Mouse (Mus musculus): ENCODE measurements around the gene Isg15. TPM values are rescaled to one million over a fixed set of nuclear protein-coding genes. Genes with fewer than 3 reads are reported as not detected.

Gene Isg15
- total RNA-seq (2021), result under 1 TPM in 1 of 2 experiments, not detected in 1; 0.74 TPM
- long read RNA-seq, result 0 reads

GRCm38 (mm10) chr4:156200623-156201475, at the start of gene Isg15:
Gene Isg15 (minus strand): TSS chr4:156200818.
- DNase-seq (ENCODE audit: low spot score in 2 of 2), result no peak

- no peak for DNase-seq (ENCODE audit: low spot score in 2 of 2)
Measured at GRCm38 (mm10) chr4:156249567-156249966, 48.9 kb upstream of the Isg15 start.

GRCm38 (mm10) chr4:156236651-156237447, 36.2 kb upstream of the Isg15 start:
- no peak for DNase-seq (ENCODE audit: low spot score in 2 of 2)

GRCm38 (mm10) chr4:156235808-156236533, 35.4 kb upstream of the Isg15 start, which contains the start of gene Noc2l:
Gene Noc2l (plus strand): TSS chr4:156236010.
- DNase-seq (ENCODE audit: low spot score in 2 of 2), result peak; percentile 88 to 91

GRCm38 (mm10) chr4:156235360-156235770, 34.7 kb upstream of the Isg15 start:
- no peak for DNase-seq (ENCODE audit: low spot score in 2 of 2)

- DNase-seq (ENCODE audit: low spot score in 2 of 2), result peak; percentile 62 to 71
Measured at GRCm38 (mm10) chr4:156234701-156235213, 34.1 kb upstream of the Isg15 start, which contains the start of gene Plekhn1. Gene Plekhn1 (minus strand): TSS chr4:156234857.

GRCm38 (mm10) chr4:156234021-156234501, 33.4 kb upstream of the Isg15 start:
- no peak for DNase-seq (ENCODE audit: low spot score in 2 of 2)

GRCm38 (mm10) chr4:156228393-156229024, 27.9 kb upstream of the Isg15 start:
- no peak for DNase-seq (ENCODE audit: low spot score in 2 of 2)

- DNase-seq (ENCODE audit: low spot score in 2 of 2), result no peak
Measured at GRCm38 (mm10) chr4:156227752-156228392, 27.3 kb upstream of the Isg15 start.

GRCm38 (mm10) chr4:156224276-156224675, 23.7 kb upstream of the Isg15 start:
- no peak for DNase-seq (ENCODE audit: low spot score in 2 of 2)

- no peak for DNase-seq (ENCODE audit: low spot score in 2 of 2)
Measured at GRCm38 (mm10) chr4:156219936-156220335, 19.3 kb upstream of the Isg15 start.

GRCm38 (mm10) chr4:156217838-156218237, 17.2 kb upstream of the Isg15 start:
- no peak for DNase-seq (ENCODE audit: low spot score in 2 of 2)

GRCm38 (mm10) chr4:156217022-156217669, 16.5 kb upstream of the Isg15 start:
- DNase-seq (ENCODE audit: low spot score in 2 of 2), result no peak

- no peak for DNase-seq (ENCODE audit: low spot score in 2 of 2)
Measured at GRCm38 (mm10) chr4:156216196-156216595, 15.6 kb upstream of the Isg15 start.

GRCm38 (mm10) chr4:156215649-156216048, 15.0 kb upstream of the Isg15 start, which contains the start of gene Perm1:
Gene Perm1 (plus strand): TSS chr4:156215868.
- no peak for DNase-seq (ENCODE audit: low spot score in 2 of 2)

- no peak for DNase-seq (ENCODE audit: low spot score in 2 of 2)
Measured at GRCm38 (mm10) chr4:156213134-156213533, 12.5 kb upstream of the Isg15 start.

- no peak for DNase-seq (ENCODE audit: low spot score in 2 of 2)
Measured at GRCm38 (mm10) chr4:156209963-156210635, 9.5 kb upstream of the Isg15 start.

GRCm38 (mm10) chr4:156208872-156209271, 8.3 kb upstream of the Isg15 start:
- DNase-seq (ENCODE audit: low spot score in 2 of 2), result no peak
